Mouse (Mus musculus) testis, adult 2 months (tissue): ENCODE data around the gene Cdc34. TPM values are rescaled to one million over a fixed set of nuclear protein-coding genes. Genes with fewer than 3 reads are reported as not detected.

ENCODE experiments used
- H3K27ac ChIP-seq: fragments of 200-500 bp; 2 replicates; pipeline ENCODE4 v1.5.1; 2012; ENCODE audit warnings: low read depth, low read length; ENCODE audit not compliant: control insufficient read depth, insufficient read depth
- H3K27me3 ChIP-seq: fragments of 200-500 bp; 2 replicates; pipeline ENCODE4 v1.6.1; 2012; ENCODE audit warnings: mild to moderate bottlenecking, low read length, moderate library complexity; ENCODE audit not compliant: control insufficient read depth, insufficient read depth
- H3K36me3 ChIP-seq: fragments of 200-500 bp; 2 replicates; pipeline ENCODE4 v1.6.1; 2012; ENCODE audit warnings: mild to moderate bottlenecking, low read length; ENCODE audit not compliant: control insufficient read depth, insufficient read depth
- H3K4me1 ChIP-seq: fragments of 200-500 bp; 2 replicates; pipeline ENCODE4 v1.6.1; 2012; ENCODE audit warnings: low read length; ENCODE audit not compliant: control insufficient read depth, insufficient read depth
- H3K4me3 ChIP-seq: fragments of 200-500 bp; 2 replicates; pipeline ENCODE4 v1.5.1; 2012; ENCODE audit warnings: low read depth, mild to moderate bottlenecking, low read length, moderate library complexity, mixed read lengths; ENCODE audit not compliant: control insufficient read depth
- CTCF ChIP-seq: fragments of 200-500 bp; IDR thresholded peaks from 2 replicates; pipeline ENCODE4 v1.5.1; 2012; ENCODE audit warnings: low read depth, mild to moderate bottlenecking, inconsistent platforms, low read length, moderate library complexity; ENCODE audit not compliant: control insufficient read depth, insufficient read depth, insufficient replicate concordance
- POLR2A ChIP-seq: fragments of 200-500 bp; IDR thresholded peaks from 2 replicates; pipeline ENCODE4 v1.6.1; 2012; ENCODE audit warnings: low read depth, mild to moderate bottlenecking, inconsistent platforms, low read length, moderate library complexity; ENCODE audit not compliant: control insufficient read depth
- polyA plus RNA-seq: library from polyadenylated mRNA; depleted of rRNA; stranded (reverse); fragments of >200 nt; gene quantifications from 2 replicates; pipeline ENCODE4 v1.2.3, GENCODE M21; 2012

Cdc34 gene
- polyA plus RNA-seq, 1 experiment: 855 TPM

DNA sequence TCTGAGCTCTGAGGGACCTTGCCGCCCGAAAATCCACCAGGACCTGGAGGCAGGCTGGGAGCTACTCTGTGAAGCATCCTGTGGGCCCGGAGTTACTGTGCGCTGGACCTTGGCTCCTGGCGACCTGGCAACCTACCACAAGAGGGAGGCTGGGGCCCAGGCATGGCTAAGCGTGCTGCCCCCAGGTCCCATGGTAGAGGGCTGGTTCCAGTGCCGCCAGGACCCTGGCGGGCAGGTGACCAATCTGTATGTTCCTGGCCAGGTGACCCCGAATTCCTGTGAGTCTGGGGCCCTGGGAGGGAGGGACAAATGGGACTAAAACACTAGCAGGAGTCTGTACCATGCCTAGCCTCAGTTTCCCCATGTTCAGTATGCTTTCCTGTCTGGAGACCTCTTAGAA is 15.5 kb upstream of the Cdc34 start:
- no peak for TF ChIP-seq POLR2A
- no peak for TF ChIP-seq CTCF
- H3K4me3 ChIP-seq: no peak overlapping the region
- H3K4me1 ChIP-seq: peaks cover 23% of the 10 kb centered on the region
- H3K27me3 ChIP-seq: no peaks in the 10 kb centered on the region
- H3K36me3 ChIP-seq: no peaks in the 10 kb centered on the region
- H3K27ac ChIP-seq: no peak overlapping the region

GRCm38 (mm10) chr10:79668076-79668475 is 13.9 kb upstream of the Cdc34 start:
- no peaks in the 10 kb centered on the region for H3K27me3 ChIP-seq
- H3K4me3 ChIP-seq: peak overlapping the region; percentile 96
- TF ChIP-seq POLR2A: no peak
- TF ChIP-seq CTCF: no peak
- peaks cover 15% of the 10 kb centered on the region for H3K4me1 ChIP-seq
- H3K36me3 ChIP-seq: no peaks in the 10 kb centered on the region
- peak overlapping the region; percentile 33 for H3K27ac ChIP-seq

DNA sequence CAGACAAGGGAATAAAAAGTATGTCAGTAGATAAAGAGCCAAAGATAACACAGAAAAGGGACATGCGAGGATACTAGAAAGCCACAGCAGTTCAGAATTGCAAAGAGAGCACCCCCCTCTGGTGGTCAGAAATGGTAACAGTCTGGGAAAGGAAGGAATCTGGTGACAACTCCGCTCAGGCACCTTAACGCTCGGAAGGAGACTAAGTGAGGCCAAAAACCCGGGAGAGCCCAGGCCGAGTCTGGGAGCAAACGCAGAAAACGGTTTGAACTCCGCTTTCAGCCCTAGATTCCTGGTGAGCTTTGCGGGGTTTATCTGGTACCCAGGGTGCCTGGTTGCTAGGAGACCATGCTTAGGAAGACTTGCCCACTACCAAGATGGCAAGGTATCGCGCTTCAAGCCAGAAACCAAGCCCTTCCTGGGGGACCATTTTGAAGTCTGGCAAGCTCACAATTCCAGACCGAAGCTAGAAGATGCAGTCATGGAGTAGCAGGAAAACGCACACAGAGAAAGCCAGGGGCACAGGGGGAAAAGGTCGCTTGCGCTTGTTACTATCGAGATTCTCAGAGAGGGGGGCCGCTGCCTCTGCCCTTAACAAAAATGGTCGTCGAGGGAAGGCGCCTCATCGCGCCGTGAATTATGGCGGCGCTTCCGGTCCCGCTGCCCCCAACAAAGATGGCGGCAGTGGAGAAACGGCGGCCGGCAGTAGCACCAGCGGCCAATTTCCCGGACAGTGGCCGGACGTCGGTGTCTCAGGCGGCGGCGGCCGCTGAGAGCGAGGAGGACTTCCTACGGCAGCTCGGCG is 13.0 kb upstream of the Cdc34 start, which contains the start of gene Tpgs1:
Gene Tpgs1, plus strand, starts transcription at position 599 of the 805 bp plus-strand sequence.
- peaks cover 9% of the 10 kb centered on the region for H3K4me1 ChIP-seq
- H3K36me3 ChIP-seq: no peaks in the 10 kb centered on the region
- TF ChIP-seq POLR2A (peak; percentile 64), CTCF (peak; percentile 41; the same call in 1 of the 2 replicates)
- H3K4me3 ChIP-seq: peak within 1 kb of the TSS; percentile 96
- H3K27ac ChIP-seq: peak within 1 kb of the TSS; percentile 98
- no peaks in the 10 kb centered on the region for H3K27me3 ChIP-seq

DNA sequence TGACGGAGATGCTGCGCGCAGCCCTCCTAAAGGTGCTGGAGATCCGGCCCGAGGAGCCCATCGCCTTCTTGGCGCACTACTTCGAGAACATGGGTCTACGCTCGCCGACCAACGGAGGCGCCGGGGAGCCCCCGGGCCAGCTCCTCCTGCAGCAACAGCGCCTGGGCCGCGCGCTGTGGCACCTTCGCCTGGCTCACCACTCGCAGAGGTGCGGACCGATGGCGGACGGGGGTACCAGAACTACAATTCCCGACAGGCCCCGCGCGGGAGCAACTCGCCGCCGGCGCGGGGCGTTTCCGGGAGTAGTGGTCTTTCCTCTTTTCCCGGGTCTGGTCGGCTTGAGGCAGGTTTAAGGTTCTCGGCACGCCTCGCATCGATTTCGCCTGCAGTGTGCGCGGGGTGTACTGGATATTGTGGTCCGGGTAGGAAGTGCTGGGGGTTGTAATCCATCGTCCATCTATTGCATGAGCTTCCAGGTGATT is 12.4 kb upstream of the Cdc34 start:
- Histone ChIP-seq H3K4me3 (peak overlapping the region; percentile 96), H3K27ac (peak overlapping the region; percentile 98), H3K27me3 (no peaks in the 10 kb centered on the region), H3K4me1 (peaks cover 9% of the 10 kb centered on the region), H3K36me3 (no peaks in the 10 kb centered on the region)
- TF ChIP-seq CTCF (no peak), POLR2A (no peak; the same call in 1 of the 2 replicates)

GRCm38 (mm10) chr10:79670071-79670888 is 11.7 kb upstream of the Cdc34 start:
- H3K4me3 ChIP-seq: peak overlapping the region; percentile 96
- TF ChIP-seq POLR2A (no peak), CTCF (no peak)
- H3K36me3 ChIP-seq: no peaks in the 10 kb centered on the region
- H3K4me1 ChIP-seq: peaks cover 10% of the 10 kb centered on the region
- no peaks in the 10 kb centered on the region for H3K27me3 ChIP-seq
- peak overlapping the region; percentile 98; the same call in 1 of the 2 replicates for H3K27ac ChIP-seq

DNA sequence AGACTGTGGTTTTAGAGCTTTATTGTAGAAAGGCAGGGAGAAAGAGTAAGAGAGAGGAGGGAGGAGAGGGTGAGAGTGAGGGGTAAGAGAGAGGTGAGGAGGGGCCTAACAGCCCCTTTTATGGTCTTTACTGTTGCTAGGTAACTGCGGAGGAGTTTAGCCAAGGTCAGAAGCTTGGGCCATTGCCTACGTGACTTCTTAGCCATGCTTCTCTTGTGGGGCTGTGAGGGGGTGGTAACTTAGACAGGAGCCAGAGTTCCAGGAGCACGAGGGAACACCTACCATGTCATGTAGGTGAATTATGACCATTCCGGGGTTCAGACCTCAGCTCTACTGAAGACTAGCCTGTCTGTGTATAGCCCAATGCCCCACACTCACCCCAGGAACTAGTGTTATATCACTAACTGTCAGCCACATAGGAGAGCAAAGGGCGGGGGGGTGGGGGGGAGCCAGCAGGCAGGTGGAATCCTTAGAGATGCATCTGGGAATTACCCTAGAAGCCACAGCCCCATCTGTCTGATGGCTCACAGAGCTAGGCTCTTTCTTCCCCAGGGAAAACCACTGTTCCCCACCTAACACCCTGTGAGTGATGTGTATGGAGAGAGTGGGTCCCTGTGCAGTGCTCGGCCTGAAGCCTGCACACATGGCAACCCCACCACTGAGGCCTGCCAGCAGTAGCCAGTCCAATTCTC is 10.5 kb upstream of the Cdc34 start:
- TF ChIP-seq CTCF (no peak), POLR2A (no peak)
- Histone ChIP-seq H3K4me1 (peaks cover 16% of the 10 kb centered on the region), H3K4me3 (no peak overlapping the region), H3K27me3 (no peaks in the 10 kb centered on the region), H3K36me3 (no peaks in the 10 kb centered on the region), H3K27ac (no peak overlapping the region)
